Mouse (Mus musculus): ENCODE results near the gene Coro2b. TPM values are rescaled to one million over a fixed set of nuclear protein-coding genes. Genes with fewer than 3 reads are reported as not detected.

Gene Coro2b
- polyA plus RNA-seq, 1 experiment from 2014 or later, result 11.1 TPM

GRCm38 (mm10) chr9:62482788-62483187, 54.1 kb downstream of the Coro2b start:
- H3K27me3 ChIP-seq (replicated peaks; ENCODE audit: control insufficient read depth, insufficient read depth, low read length), result no peaks in the 10 kb centered on the region
- ATAC-seq (ENCODE audit: low read depth) (no peak), DNase-seq (ENCODE audit: low spot score) (no peak)
- H3K4me2 ChIP-seq (ENCODE audit: low read depth, low read length), result no peak overlapping the region
- no peak overlapping the region for H3K27ac ChIP-seq (replicated peaks; ENCODE audit: low read depth, low read length)
- no peak overlapping the region for H3K4me3 ChIP-seq (ENCODE audit: low read depth, low read length)
- H3K4me1 ChIP-seq (ENCODE audit: control insufficient read depth, insufficient read depth, low read length), result no peaks in the 10 kb centered on the region
- H3K9ac ChIP-seq (ENCODE audit: low read depth, low read length), result no peak overlapping the region
- no peaks in the 10 kb centered on the region for H3K9me3 ChIP-seq (ENCODE audit: control insufficient read depth, low read length)
- no peaks in the 10 kb centered on the region for H3K36me3 ChIP-seq (ENCODE audit: control insufficient read depth, insufficient read depth, low read length)
- WGBS, result 87% methylated on average over 3 of the region's 3 CpGs

- Histone ChIP-seq H3K4me1 (ENCODE audit: control insufficient read depth, insufficient read depth, low read length) (peaks cover 4% of the 10 kb centered on the region; the same call in 1 of the 2 replicates), H3K9me3 (ENCODE audit: control insufficient read depth, low read length) (no peaks in the 10 kb centered on the region), H3K4me2 (ENCODE audit: low read depth, low read length) (no peak overlapping the region), H3K36me3 (ENCODE audit: control insufficient read depth, insufficient read depth, low read length) (no peaks in the 10 kb centered on the region), H3K4me3 (ENCODE audit: low read depth, low read length) (no peak overlapping the region), H3K27ac (replicated peaks; ENCODE audit: low read depth, low read length) (no peak overlapping the region), H3K9ac (ENCODE audit: low read depth, low read length) (no peak overlapping the region), H3K27me3 (replicated peaks; ENCODE audit: control insufficient read depth, insufficient read depth, low read length) (no peaks in the 10 kb centered on the region)
- WGBS, result 54% methylated on average over 6 of the region's 6 CpGs
- DNase-seq (ENCODE audit: low spot score) (no peak), ATAC-seq (ENCODE audit: low read depth) (no peak)
Observed at GRCm38 (mm10) chr9:62480898-62481642, 55.8 kb downstream of the Coro2b start.

- no peaks in the 10 kb centered on the region for H3K36me3 ChIP-seq (ENCODE audit: control insufficient read depth, insufficient read depth, low read length)
- H3K4me1 ChIP-seq (ENCODE audit: control insufficient read depth, insufficient read depth, low read length), result peaks cover 4% of the 10 kb centered on the region; the same call in 1 of the 2 replicates
- 81% methylated on average over 9 of the region's 9 CpGs for WGBS
- no peak overlapping the region for H3K27ac ChIP-seq (replicated peaks; ENCODE audit: low read depth, low read length)
- no peaks in the 10 kb centered on the region for H3K27me3 ChIP-seq (replicated peaks; ENCODE audit: control insufficient read depth, insufficient read depth, low read length)
- no peak overlapping the region for H3K4me3 ChIP-seq (ENCODE audit: low read depth, low read length)
- no peak overlapping the region for H3K9ac ChIP-seq (ENCODE audit: low read depth, low read length)
- ATAC-seq (ENCODE audit: low read depth) (no peak), DNase-seq (ENCODE audit: low spot score) (no peak)
- H3K4me2 ChIP-seq (ENCODE audit: low read depth, low read length), result no peak overlapping the region
- no peaks in the 10 kb centered on the region for H3K9me3 ChIP-seq (ENCODE audit: control insufficient read depth, low read length)
Observed at GRCm38 (mm10) chr9:62480149-62480548, 56.7 kb downstream of the Coro2b start.

GRCm38 (mm10) chr9:62476782-62477487, 59.9 kb downstream of the Coro2b start:
- no peak overlapping the region for H3K4me2 ChIP-seq (ENCODE audit: low read depth, low read length)
- H3K27me3 ChIP-seq (replicated peaks; ENCODE audit: control insufficient read depth, insufficient read depth, low read length), result no peaks in the 10 kb centered on the region
- DNase-seq (ENCODE audit: low spot score) (peak; percentile 87), ATAC-seq (ENCODE audit: low read depth) (peak; percentile 87)
- peak overlapping the region; percentile 75 for H3K27ac ChIP-seq (replicated peaks; ENCODE audit: low read depth, low read length)
- 66% methylated on average over 10 of the region's 11 CpGs for WGBS
- H3K9ac ChIP-seq (ENCODE audit: low read depth, low read length), result 0 out of 2 replicates have a peak overlapping the region, but pooled peaks have one; percentile 5
- H3K4me3 ChIP-seq (ENCODE audit: low read depth, low read length), result no peak overlapping the region
- H3K4me1 ChIP-seq (ENCODE audit: control insufficient read depth, insufficient read depth, low read length), result peaks cover 4% of the 10 kb centered on the region; the same call in 1 of the 2 replicates
- no peaks in the 10 kb centered on the region for H3K36me3 ChIP-seq (ENCODE audit: control insufficient read depth, insufficient read depth, low read length)
- no peaks in the 10 kb centered on the region for H3K9me3 ChIP-seq (ENCODE audit: control insufficient read depth, low read length)

GRCm38 (mm10) chr9:62474206-62474605, 62.6 kb downstream of the Coro2b start:
- no peak for ATAC-seq (ENCODE audit: low read depth)
- Histone ChIP-seq H3K27ac (replicated peaks; ENCODE audit: low read depth, low read length) (no peak overlapping the region), H3K27me3 (replicated peaks; ENCODE audit: control insufficient read depth, insufficient read depth, low read length) (no peaks in the 10 kb centered on the region), H3K4me3 (ENCODE audit: low read depth, low read length) (no peak overlapping the region), H3K4me1 (ENCODE audit: control insufficient read depth, insufficient read depth, low read length) (peaks cover 4% of the 10 kb centered on the region; the same call in 1 of the 2 replicates), H3K9me3 (ENCODE audit: control insufficient read depth, low read length) (no peaks in the 10 kb centered on the region), H3K36me3 (ENCODE audit: control insufficient read depth, insufficient read depth, low read length) (no peaks in the 10 kb centered on the region), H3K9ac (ENCODE audit: low read depth, low read length) (no peak overlapping the region), H3K4me2 (ENCODE audit: low read depth, low read length) (no peak overlapping the region)
- DNase-seq (ENCODE audit: low spot score), result peak; percentile 66
- WGBS, result 70% methylated on average over 2 of the region's 2 CpGs

GRCm38 (mm10) chr9:62471541-62472189, 65.2 kb downstream of the Coro2b start:
- no peak overlapping the region for H3K4me3 ChIP-seq (ENCODE audit: low read depth, low read length)
- H3K4me1 ChIP-seq (ENCODE audit: control insufficient read depth, insufficient read depth, low read length), result peaks cover under 1% of the 10 kb centered on the region; the same call in 1 of the 2 replicates
- H3K27me3 ChIP-seq (replicated peaks; ENCODE audit: control insufficient read depth, insufficient read depth, low read length), result no peaks in the 10 kb centered on the region
- no peaks in the 10 kb centered on the region for H3K9me3 ChIP-seq (ENCODE audit: control insufficient read depth, low read length)
- no peak overlapping the region for H3K27ac ChIP-seq (replicated peaks; ENCODE audit: low read depth, low read length)
- 84% methylated on average over 14 of the region's 14 CpGs for WGBS
- no peak for DNase-seq (ENCODE audit: low spot score)
- no peak for ATAC-seq (ENCODE audit: low read depth)
- H3K9ac ChIP-seq (ENCODE audit: low read depth, low read length), result no peak overlapping the region
- no peaks in the 10 kb centered on the region for H3K36me3 ChIP-seq (ENCODE audit: control insufficient read depth, insufficient read depth, low read length)
- H3K4me2 ChIP-seq (ENCODE audit: low read depth, low read length), result no peak overlapping the region

GRCm38 (mm10) chr9:62471041-62471440, 65.8 kb downstream of the Coro2b start:
- H3K4me3 ChIP-seq (ENCODE audit: low read depth, low read length), result no peak overlapping the region
- H3K9me3 ChIP-seq (ENCODE audit: control insufficient read depth, low read length), result no peaks in the 10 kb centered on the region
- no peak overlapping the region for H3K27ac ChIP-seq (replicated peaks; ENCODE audit: low read depth, low read length)
- ATAC-seq (ENCODE audit: low read depth), result no peak
- DNase-seq (ENCODE audit: low spot score), result no peak
- 90% methylated on average over 14 of the region's 14 CpGs for WGBS
- no peak overlapping the region for H3K4me2 ChIP-seq (ENCODE audit: low read depth, low read length)
- no peak overlapping the region for H3K9ac ChIP-seq (ENCODE audit: low read depth, low read length)
- H3K4me1 ChIP-seq (ENCODE audit: control insufficient read depth, insufficient read depth, low read length), result no peaks in the 10 kb centered on the region
- no peaks in the 10 kb centered on the region for H3K36me3 ChIP-seq (ENCODE audit: control insufficient read depth, insufficient read depth, low read length)
- no peaks in the 10 kb centered on the region for H3K27me3 ChIP-seq (replicated peaks; ENCODE audit: control insufficient read depth, insufficient read depth, low read length)

GRCm38 (mm10) chr9:62470398-62470797, 66.4 kb downstream of the Coro2b start:
- H3K4me1 ChIP-seq (ENCODE audit: control insufficient read depth, insufficient read depth, low read length), result no peaks in the 10 kb centered on the region
- H3K27me3 ChIP-seq (replicated peaks; ENCODE audit: control insufficient read depth, insufficient read depth, low read length), result no peaks in the 10 kb centered on the region
- no peak overlapping the region for H3K27ac ChIP-seq (replicated peaks; ENCODE audit: low read depth, low read length)
- no peak overlapping the region for H3K4me2 ChIP-seq (ENCODE audit: low read depth, low read length)
- H3K36me3 ChIP-seq (ENCODE audit: control insufficient read depth, insufficient read depth, low read length), result no peaks in the 10 kb centered on the region
- H3K9ac ChIP-seq (ENCODE audit: low read depth, low read length), result no peak overlapping the region
- DNase-seq (ENCODE audit: low spot score) (peak; percentile 87), ATAC-seq (ENCODE audit: low read depth) (peak; percentile 73)
- 0% methylated on average over 1 of the region's 1 CpGs for WGBS
- H3K9me3 ChIP-seq (ENCODE audit: control insufficient read depth, low read length), result no peaks in the 10 kb centered on the region
- no peak overlapping the region for H3K4me3 ChIP-seq (ENCODE audit: low read depth, low read length)
